Mouse (Mus musculus) liver, embryonic 14.5 days (tissue): ENCODE results near the gene Nhlh2.

ENCODE experiments used
- CTCF ChIP-seq: IDR thresholded peaks from 2 replicates; pipeline ENCODE4 v1.5.1; 2016; ENCODE audit warnings: antibody characterized with exemption, low read depth, control low read depth
- EP300 ChIP-seq: IDR thresholded peaks from 2 replicates; pipeline ENCODE4 v1.6.1; 2016; ENCODE audit warnings: antibody characterized with exemption, low read depth

GRCm38 (mm10) chr3:102025659-102026058, 15.8 kb downstream of the Nhlh2 start:
- TF ChIP-seq CTCF (no peak), EP300 (no peak)
